Mouse (Mus musculus) limb, embryonic 12.5 days (tissue): ENCODE measurements around the gene Ccl7. TPM values are rescaled to one million over a fixed set of nuclear protein-coding genes. Genes with fewer than 3 reads are reported as not detected.

Experiments used
- ATAC-seq: fragments of 200-750 bp; cut with Nextera tagmentation; 2 replicates; pipeline ENCODE4 v1.8.0; 2017; ENCODE audit warnings: low read depth, moderate TSS enrichment; ENCODE audit not compliant: insufficient number of reproducible peaks, insufficient read depth, low FRiP score, low TSS enrichment
- H3K27ac ChIP-seq: fragments of 300-500 bp; sonication (generic); 2 replicates; pipeline ENCODE4 v1.5.1; 2016; ENCODE audit warnings: mild to moderate bottlenecking, moderate library complexity
- H3K27me3 ChIP-seq: fragments of 300-500 bp; sonication (generic); 2 replicates; pipeline ENCODE4 v1.6.1; 2016; ENCODE audit warnings: mild to moderate bottlenecking, moderate library complexity
- H3K36me3 ChIP-seq: fragments of 300-500 bp; sonication (generic); 2 replicates; pipeline ENCODE4 v1.6.1; 2016; ENCODE audit warnings: mild to moderate bottlenecking, moderate library complexity
- H3K4me1 ChIP-seq: fragments of 300-500 bp; sonication (generic); replicated peaks from 2 replicates; pipeline ENCODE4 v1.6.1; 2016
- H3K4me2 ChIP-seq: fragments of 300-500 bp; sonication (generic); 2 replicates; pipeline ENCODE4 v1.6.1; 2016; ENCODE audit warnings: mild to moderate bottlenecking, moderate library complexity
- H3K4me3 ChIP-seq: fragments of 300-500 bp; sonication (generic); replicated peaks from 2 replicates; pipeline ENCODE4 v1.5.1; 2016; ENCODE audit warnings: mild to moderate bottlenecking
- H3K9ac ChIP-seq: fragments of 300-500 bp; sonication (generic); replicated peaks from 2 replicates; pipeline ENCODE4 v1.6.1; 2016; ENCODE audit warnings: mild to moderate bottlenecking, moderate library complexity
- H3K9me3 ChIP-seq: fragments of 300-500 bp; sonication (generic); 2 replicates; pipeline ENCODE4 v1.6.1; 2016; ENCODE audit warnings: mild to moderate bottlenecking, moderate library complexity
- WGBS: fragments of 180-500 bp; shearing (Covaris S2); methylation state at CpG from one replicate; pipeline ENCODE4 v1.1.7; 2016; 5-methylcytosine and 5-hydroxymethylcytosine counted together
- polyA plus RNA-seq: library from polyadenylated mRNA; unstranded; fragments of >200 nt; fragmentation: Nextera tagmentation; extraction: Ambion mirVana; gene quantifications from 2 replicates; pipeline ENCODE4 v1.2.1, GENCODE M21; 2016

The Ccl7 gene
- polyA plus RNA-seq, 1 experiment from 2014 or later, result not detected

- Histone ChIP-seq H3K9ac (no peak within 1 kb of the TSS), H3K27me3 (no peaks in the 10 kb centered on the region), H3K4me3 (no peak within 1 kb of the TSS), H3K4me2 (no peak within 1 kb of the TSS), H3K27ac (no peak within 1 kb of the TSS), H3K4me1 (peaks cover 3% of the 10 kb centered on the region; the same call in 1 of the 2 replicates), H3K36me3 (no peaks in the 10 kb centered on the region), H3K9me3 (no peaks in the 10 kb centered on the region)
- 47% methylated on average over 5 of the region's 5 CpGs for WGBS
- no peak for ATAC-seq
Measured at GRCm38 (mm10) chr11:82035356-82035755, 10.2 kb upstream of the Ccl7 start, which contains the start of gene Ccl2. Ccl2 (plus strand) TSS chr11:82035571.

- Histone ChIP-seq H3K4me3 (no peak overlapping the region), H3K4me1 (peaks cover 3% of the 10 kb centered on the region; the same call in 1 of the 2 replicates), H3K9ac (no peak overlapping the region), H3K27me3 (no peaks in the 10 kb centered on the region), H3K27ac (no peak overlapping the region), H3K9me3 (no peaks in the 10 kb centered on the region), H3K36me3 (no peaks in the 10 kb centered on the region), H3K4me2 (no peak overlapping the region)
- ATAC-seq, result no peak
- WGBS, result 92% methylated on average over 2 of the region's 2 CpGs
Measured at GRCm38 (mm10) chr11:82035857-82036256, 9.7 kb upstream of the Ccl7 start.

GRCm38 (mm10) chr11:82038535-82038934 lies 7.0 kb upstream of the Ccl7 start, which contains the start of gene Gm17268:
Gm17268 (minus strand) TSS chr11:82038562.
- H3K4me2 ChIP-seq, result no peak within 1 kb of the TSS
- H3K4me3 ChIP-seq, result no peak within 1 kb of the TSS
- H3K36me3 ChIP-seq, result no peaks in the 10 kb centered on the region
- H3K9me3 ChIP-seq, result no peaks in the 10 kb centered on the region
- ATAC-seq, result no peak
- no peak within 1 kb of the TSS for H3K27ac ChIP-seq
- no peak within 1 kb of the TSS for H3K9ac ChIP-seq
- H3K27me3 ChIP-seq, result no peaks in the 10 kb centered on the region
- no peaks in the 10 kb centered on the region; the same call in 1 of the 2 replicates for H3K4me1 ChIP-seq
- WGBS, result 29% methylated on average over 2 of the region's 2 CpGs

GRCm38 (mm10) chr11:82039132-82039660 lies 6.3 kb upstream of the Ccl7 start:
- H3K27me3 ChIP-seq, result no peaks in the 10 kb centered on the region
- WGBS, result 61% methylated on average over 3 of the region's 3 CpGs
- no peak overlapping the region for H3K4me2 ChIP-seq
- H3K9ac ChIP-seq, result no peak overlapping the region
- no peak for ATAC-seq
- no peaks in the 10 kb centered on the region for H3K36me3 ChIP-seq
- no peak overlapping the region for H3K4me3 ChIP-seq
- no peak overlapping the region for H3K27ac ChIP-seq
- no peaks in the 10 kb centered on the region for H3K9me3 ChIP-seq
- no peaks in the 10 kb centered on the region; the same call in 1 of the 2 replicates for H3K4me1 ChIP-seq

GRCm38 (mm10) chr11:82041671-82042080 lies 3.8 kb upstream of the Ccl7 start:
- Histone ChIP-seq H3K36me3 (no peaks in the 10 kb centered on the region), H3K9ac (no peak overlapping the region), H3K4me1 (no peaks in the 10 kb centered on the region), H3K4me2 (no peak overlapping the region), H3K4me3 (no peak overlapping the region), H3K27ac (no peak overlapping the region), H3K9me3 (no peaks in the 10 kb centered on the region), H3K27me3 (no peaks in the 10 kb centered on the region)
- ATAC-seq, result no peak
- WGBS, result 95% methylated on average over 4 of the region's 4 CpGs

- Histone ChIP-seq H3K4me3 (no peak overlapping the region), H3K4me1 (no peaks in the 10 kb centered on the region), H3K4me2 (no peak overlapping the region), H3K36me3 (no peaks in the 10 kb centered on the region), H3K27ac (no peak overlapping the region), H3K9me3 (no peaks in the 10 kb centered on the region), H3K9ac (no peak overlapping the region), H3K27me3 (no peaks in the 10 kb centered on the region)
- WGBS, result 26% methylated on average over 6 of the region's 6 CpGs
- no peak for ATAC-seq
Measured at GRCm38 (mm10) chr11:82047746-82048415, 2.4 kb downstream of the Ccl7 start.

- Histone ChIP-seq H3K4me1 (no peaks in the 10 kb centered on the region), H3K4me3 (no peak overlapping the region), H3K27ac (no peak overlapping the region), H3K9me3 (no peaks in the 10 kb centered on the region), H3K4me2 (no peak overlapping the region), H3K9ac (no peak overlapping the region), H3K36me3 (no peaks in the 10 kb centered on the region), H3K27me3 (no peaks in the 10 kb centered on the region)
- WGBS, result 87% methylated on average over 7 of the region's 7 CpGs
- ATAC-seq, result no peak
Measured at GRCm38 (mm10) chr11:82053849-82054248, 8.3 kb downstream of the Ccl7 start.

- H3K9me3 ChIP-seq, result no peaks in the 10 kb centered on the region
- no peak within 1 kb of the TSS for H3K4me2 ChIP-seq
- H3K27ac ChIP-seq, result no peak within 1 kb of the TSS
- ATAC-seq, result no peak
- no peaks in the 10 kb centered on the region for H3K4me1 ChIP-seq
- no peak within 1 kb of the TSS for H3K4me3 ChIP-seq
- H3K36me3 ChIP-seq, result no peaks in the 10 kb centered on the region
- H3K27me3 ChIP-seq, result no peaks in the 10 kb centered on the region
- WGBS, result 82% methylated on average over 6 of the region's 6 CpGs
- no peak within 1 kb of the TSS for H3K9ac ChIP-seq
Measured at GRCm38 (mm10) chr11:82057646-82058045, 12.1 kb downstream of the Ccl7 start, which contains the start of gene Ccl11. Ccl11 (plus strand) TSS chr11:82057823.

GRCm38 (mm10) chr11:82062226-82062625 lies 16.7 kb downstream of the Ccl7 start:
- WGBS, result 48% methylated on average over 3 of the region's 3 CpGs
- Histone ChIP-seq H3K4me2 (no peak overlapping the region), H3K9ac (no peak overlapping the region), H3K9me3 (no peaks in the 10 kb centered on the region), H3K36me3 (no peaks in the 10 kb centered on the region), H3K4me3 (no peak overlapping the region), H3K27me3 (no peaks in the 10 kb centered on the region), H3K4me1 (no peaks in the 10 kb centered on the region), H3K27ac (no peak overlapping the region)
- no peak for ATAC-seq

GRCm38 (mm10) chr11:82063454-82063853 lies 17.9 kb downstream of the Ccl7 start:
- 86% methylated on average over 2 of the region's 2 CpGs for WGBS
- Histone ChIP-seq H3K4me3 (no peak overlapping the region), H3K9me3 (no peaks in the 10 kb centered on the region), H3K9ac (no peak overlapping the region), H3K4me2 (no peak overlapping the region), H3K27me3 (no peaks in the 10 kb centered on the region), H3K4me1 (no peaks in the 10 kb centered on the region), H3K36me3 (no peaks in the 10 kb centered on the region), H3K27ac (no peak overlapping the region)
- no peak for ATAC-seq

- WGBS, result 83% methylated on average over 7 of the region's 7 CpGs
- no peak for ATAC-seq
- H3K4me1 ChIP-seq, result no peaks in the 10 kb centered on the region
- no peak overlapping the region for H3K4me2 ChIP-seq
- no peaks in the 10 kb centered on the region for H3K9me3 ChIP-seq
- no peak overlapping the region for H3K4me3 ChIP-seq
- no peak overlapping the region for H3K9ac ChIP-seq
- H3K27me3 ChIP-seq, result no peaks in the 10 kb centered on the region
- no peak overlapping the region for H3K27ac ChIP-seq
- H3K36me3 ChIP-seq, result no peaks in the 10 kb centered on the region
Measured at GRCm38 (mm10) chr11:82066953-82067571, 21.6 kb downstream of the Ccl7 start.
